Mouse (Mus musculus): ENCODE measurements around the gene Rbpjl.

The Rbpjl gene

GRCm38 (mm10) chr2:164402906-164403305 is at the start of gene Rbpjl:
Rbpjl (plus strand) TSS chr2:164403141.
- in situ Hi-C loops (cut with MseI, MboI) = no loop called here

- in situ Hi-C loops (cut with MseI, MboI) = loop anchor here (5.0 to 10.0 kb wide), 3 partner anchors 39 to 249 kb away; no protein-coding TSS in a partner anchor
Measured at GRCm38 (mm10) chr2:164353356-164353755, 49.6 kb upstream of the Rbpjl start.

GRCm38 (mm10) chr2:164356177-164356967 is 46.6 kb upstream of the Rbpjl start:
- in situ Hi-C loops (cut with MseI, MboI) = loop anchor here (10.0 kb wide), 2 partner anchors 242 to 252 kb away; no protein-coding TSS in a partner anchor

GRCm38 (mm10) chr2:164358373-164358772 is 44.6 kb upstream of the Rbpjl start:
- in situ Hi-C loops (cut with MseI, MboI) = loop anchor here (10.0 kb wide), 2 partner anchors 244 to 254 kb away; no protein-coding TSS in a partner anchor

GRCm38 (mm10) chr2:164359031-164359430 is 43.9 kb upstream of the Rbpjl start:
- in situ Hi-C loops (cut with MseI, MboI) = loop anchor here (10.0 kb wide), 2 partner anchors 244 to 254 kb away; no protein-coding TSS in a partner anchor

GRCm38 (mm10) chr2:164359668-164360067 is 43.3 kb upstream of the Rbpjl start:
- in situ Hi-C loops (cut with MseI, MboI) = loop anchor here (10.0 kb wide), 2 partner anchors 245 to 255 kb away; no protein-coding TSS in a partner anchor

GRCm38 (mm10) chr2:164360974-164361657 is 41.8 kb upstream of the Rbpjl start:
- in situ Hi-C loops (cut with MseI, MboI) = no loop called here

- in situ Hi-C loops (cut with MseI, MboI) = no loop called here
Measured at GRCm38 (mm10) chr2:164366947-164367346, 36.0 kb upstream of the Rbpjl start.

- in situ Hi-C loops (cut with MseI, MboI) = no loop called here
Measured at GRCm38 (mm10) chr2:164368620-164369105, 34.3 kb upstream of the Rbpjl start.

- in situ Hi-C loops (cut with MseI, MboI) = no loop called here
Measured at GRCm38 (mm10) chr2:164371371-164371770, 31.6 kb upstream of the Rbpjl start.

GRCm38 (mm10) chr2:164372408-164373053 is 30.4 kb upstream of the Rbpjl start:
- in situ Hi-C loops (cut with MseI, MboI) = no loop called here

- in situ Hi-C loops (cut with MseI, MboI) = no loop called here
Measured at GRCm38 (mm10) chr2:164373187-164373586, 29.8 kb upstream of the Rbpjl start.

- in situ Hi-C loops (cut with MseI, MboI) = no loop called here
Measured at GRCm38 (mm10) chr2:164377478-164378426, 25.2 kb upstream of the Rbpjl start.

GRCm38 (mm10) chr2:164381726-164382125 is 21.2 kb upstream of the Rbpjl start:
- in situ Hi-C loops (cut with MseI, MboI) = no loop called here

GRCm38 (mm10) chr2:164382971-164383370 is 20.0 kb upstream of the Rbpjl start:
- in situ Hi-C loops (cut with MseI, MboI) = no loop called here

- in situ Hi-C loops (cut with MseI, MboI) = no loop called here
Measured at GRCm38 (mm10) chr2:164383656-164384399, 19.1 kb upstream of the Rbpjl start.

- in situ Hi-C loops (cut with MseI, MboI) = no loop called here
Measured at GRCm38 (mm10) chr2:164385927-164386763, 16.8 kb upstream of the Rbpjl start.

GRCm38 (mm10) chr2:164386953-164387352 is 16.0 kb upstream of the Rbpjl start:
- in situ Hi-C loops (cut with MseI, MboI) = no loop called here

- in situ Hi-C loops (cut with MseI, MboI) = no loop called here
Measured at GRCm38 (mm10) chr2:164389020-164389419, 13.9 kb upstream of the Rbpjl start, which contains the start of gene Slpi. Slpi (minus strand) TSS chr2:164389095.

All from mouse trophoblast stem cell (cell line).